9 mouse cellular contexts compared by ENCODE assay signal in genomic region chr3:32910071-32910551, GRCm38 (mm10).
DNase-seq lines count a peak whose midpoint lies in the region; ATAC-seq and TF ChIP-seq lines count a peak whose summit lies in the region.
"Had no signal": no experiment of that assay in that cellular context is flagged by ENCODE, and none has a peak within 500 bp of the region (broad histone marks: within the 10 kb centered on the region; RNA-seq: fewer than 3 reads in every experiment).

No protein-coding gene starts in this region.

- ATAC-seq in heart, embryonic 15.5 days (replicated peaks; ENCODE audit: insufficient number of reproducible peaks, insufficient read depth, low FRiP score, low read depth) = no peak
- 0 out of 2 replicates have a peak, but pooled peaks have one; percentile 46 for ATAC-seq in hindbrain, embryonic 12.5 days (ENCODE audit: low FRiP score)
- ATAC-seq: Patski had no signal

- no peak for DNase-seq in heart, postnatal 36 days
- peak; percentile 74 for DNase-seq in brain, embryonic 14.5 days (ENCODE audit: low read depth)
- DNase-seq in left cerebral cortex, adult 9 months (ENCODE audit: low spot score in 2 of 2) = peak; percentile 25 to 68
- DNase-seq in right cerebral cortex, postnatal 4 days = peak; percentile 15
- DNase-seq in adrenal gland, adult 2 months = no peak
- DNase-seq in lung, adult 18-20 months = no peak

- intact Hi-C loops in heart, postnatal 36 days (cut with DNase I) = no loop called here

- no peak overlapping the region for H3K4me3 ChIP-seq in heart, embryonic 15.5 days
- H3K4me3 ChIP-seq in hindbrain, embryonic 12.5 days = no peak overlapping the region

- no peak overlapping the region for H3K9ac ChIP-seq in heart, embryonic 15.5 days
- no peak overlapping the region for H3K9ac ChIP-seq in hindbrain, embryonic 12.5 days

- no peak for TF ChIP-seq POLR2A in brain, embryonic 14.5 days (IDR thresholded peaks at IDR 0.05; ENCODE audit: borderline replicate concordance, extremely low read depth, insufficient read depth, insufficient read length, poor library complexity, severe bottlenecking)

- WGBS in heart, embryonic 15.5 days = 44% methylated on average over 7 of the region's 7 CpGs
- 61% methylated on average over 7 of the region's 7 CpGs for WGBS in hindbrain, embryonic 12.5 days

- peak; percentile 71; the same call in 1 of the 2 replicates for TF ChIP-seq CTCF in brain, embryonic 14.5 days (IDR thresholded peaks at IDR 0.05; ENCODE audit: borderline replicate concordance, extremely low read depth, insufficient read depth, insufficient read length)

- H3K27me3 ChIP-seq in heart, embryonic 15.5 days = no peaks in the 10 kb centered on the region
- H3K27me3 ChIP-seq in hindbrain, embryonic 12.5 days = no peaks in the 10 kb centered on the region

- no peaks in the 10 kb centered on the region for H3K9me3 ChIP-seq in heart, embryonic 15.5 days (replicated peaks)
- no peaks in the 10 kb centered on the region for H3K9me3 ChIP-seq in hindbrain, embryonic 12.5 days (replicated peaks)

- peaks cover 24% of the 10 kb centered on the region for H3K36me3 ChIP-seq in heart, embryonic 15.5 days
- H3K36me3 ChIP-seq in hindbrain, embryonic 12.5 days = peaks cover 14% of the 10 kb centered on the region

- no peak overlapping the region for H3K4me2 ChIP-seq in heart, embryonic 15.5 days
- no peak overlapping the region for H3K4me2 ChIP-seq in hindbrain, embryonic 12.5 days (replicated peaks)

- 0 out of 2 replicates have a peak overlapping the region, but pooled peaks have one; percentile 8 for H3K27ac ChIP-seq in heart, embryonic 15.5 days
- no peak overlapping the region for H3K27ac ChIP-seq in hindbrain, embryonic 12.5 days

- peaks cover 29% of the 10 kb centered on the region for H3K4me1 ChIP-seq in heart, embryonic 15.5 days (replicated peaks)
- H3K4me1 ChIP-seq in hindbrain, embryonic 12.5 days = no peaks in the 10 kb centered on the region

Comparison
In these comparisons a context has a peak if more than half of its experiments do, and no peak if none do; other contexts are left out.
1. DNase-seq: peak in brain, embryonic 14.5 days (single experiment), left cerebral cortex, adult 9 months (2 of 2) and right cerebral cortex, postnatal 4 days (single experiment); none in heart, postnatal 36 days (0 of 2), adrenal gland, adult 2 months (single experiment) and lung, adult 18-20 months (0 of 2).